Mouse (Mus musculus) thymus, adult 2 months (tissue): ENCODE results near the gene Gse1. TPM values are rescaled to one million over a fixed set of nuclear protein-coding genes. Genes with fewer than 3 reads are reported as not detected.

Source experiments
- DNase-seq: peaks from one replicate; pipeline ENCODE4 v3.0.0; 2021
- H3K27ac ChIP-seq: fragments of 200-500 bp; 2 replicates; pipeline ENCODE4 v1.5.1; 2012; ENCODE audit warnings: low read length, control low read depth; ENCODE audit not compliant: control insufficient read depth, insufficient read depth
- H3K27me3 ChIP-seq: fragments of 200-500 bp; 2 replicates; pipeline ENCODE4 v1.6.1; 2012; ENCODE audit warnings: mild to moderate bottlenecking, low read length, moderate library complexity, mixed read lengths; ENCODE audit not compliant: control insufficient read depth, insufficient read depth
- H3K36me3 ChIP-seq: fragments of 200-500 bp; 2 replicates; pipeline ENCODE4 v1.6.1; 2012; ENCODE audit warnings: mild to moderate bottlenecking, low read length, moderate library complexity; ENCODE audit not compliant: control insufficient read depth, insufficient read depth
- H3K4me1 ChIP-seq: fragments of 200-500 bp; replicated peaks from 2 replicates; pipeline ENCODE4 v1.6.1; 2012; ENCODE audit warnings: low read length; ENCODE audit not compliant: control insufficient read depth, insufficient read depth
- H3K4me3 ChIP-seq: fragments of 200-500 bp; 2 replicates; pipeline ENCODE4 v1.5.1; 2012; ENCODE audit warnings: mild to moderate bottlenecking, low read length, control low read depth, moderate library complexity; ENCODE audit not compliant: control insufficient read depth, insufficient read depth
- CTCF ChIP-seq: fragments of 200-500 bp; IDR thresholded peaks from 2 replicates; pipeline ENCODE4 v1.5.1; 2012; ENCODE audit warnings: mild to moderate bottlenecking, control low read depth, low read length, moderate library complexity, borderline replicate concordance; ENCODE audit not compliant: control insufficient read depth, poor library complexity, insufficient read depth; ENCODE audit errors: extremely low read depth
- POLR2A ChIP-seq: fragments of 200-500 bp; IDR thresholded peaks from 2 replicates; pipeline ENCODE4 v1.6.1; 2012; ENCODE audit warnings: mild to moderate bottlenecking, low read length, control low read depth, moderate library complexity; ENCODE audit not compliant: control insufficient read depth, poor library complexity, insufficient read depth; ENCODE audit errors: extremely low read depth
- WGBS: fragments of 180-500 bp; shearing (Covaris S2); methylation state at CpG from one replicate; pipeline ENCODE4 v1.1.7; 2018; 5-methylcytosine and 5-hydroxymethylcytosine counted together
- polyA plus RNA-seq: library from polyadenylated mRNA; depleted of rRNA; stranded (reverse); fragments of >200 nt; gene quantifications from 2 replicates; pipeline ENCODE4 v1.2.3, GENCODE M21; 2012

Gse1 gene
- polyA plus RNA-seq, 1 experiment, result 202 TPM

GRCm38 (mm10) chr8:120581329-120581728 is 353.1 kb downstream of the Gse1 start:
- 95% methylated on average over 12 of the region's 12 CpGs for WGBS
- DNase-seq, result no peak
- H3K36me3 ChIP-seq, result peaks cover 40% of the 10 kb centered on the region

GRCm38 (mm10) chr8:120581811-120582210 is 353.6 kb downstream of the Gse1 start:
- no peak overlapping the region for H3K4me3 ChIP-seq
- peaks cover 36% of the 10 kb centered on the region for H3K36me3 ChIP-seq
- H3K27me3 ChIP-seq, result no peaks in the 10 kb centered on the region
- TF ChIP-seq POLR2A (no peak), CTCF (no peak)
- DNase-seq, result no peak
- 95% methylated on average over 8 of the region's 8 CpGs for WGBS
- no peak overlapping the region for H3K27ac ChIP-seq
- peaks cover 11% of the 10 kb centered on the region for H3K4me1 ChIP-seq

More at GRCm38 (mm10) chr8:120581329-120581728, 353.1 kb downstream of the Gse1 start:
- Histone ChIP-seq H3K4me3 (no peak overlapping the region), H3K27me3 (no peaks in the 10 kb centered on the region), H3K27ac (no peak overlapping the region), H3K4me1 (peaks cover 6% of the 10 kb centered on the region)
- no peak for TF ChIP-seq CTCF
- no peak for TF ChIP-seq POLR2A

GRCm38 (mm10) chr8:120585521-120585920 is 357.3 kb downstream of the Gse1 start:
- no peak for DNase-seq
- TF ChIP-seq POLR2A (no peak), CTCF (no peak)

GRCm38 (mm10) chr8:120588908-120589771 is 360.9 kb downstream of the Gse1 start, which contains the start of gene Gins2:
Gins2 (minus strand) TSS chr8:120589304.
- Histone ChIP-seq H3K36me3 (no peaks in the 10 kb centered on the region), H3K27me3 (no peaks in the 10 kb centered on the region), H3K27ac (no peak within 1 kb of the TSS), H3K4me1 (peaks cover 24% of the 10 kb centered on the region), H3K4me3 (peak within 1 kb of the TSS; percentile 59)
- TF ChIP-seq CTCF (no peak), POLR2A (no peak)
- under 1% methylated on average over 66 of the region's 67 CpGs for WGBS
- DNase-seq, result peak; percentile 99

More at GRCm38 (mm10) chr8:120585521-120585920, 357.3 kb downstream of the Gse1 start:
- H3K4me1 ChIP-seq, result peaks cover 24% of the 10 kb centered on the region
- H3K27ac ChIP-seq, result no peak overlapping the region
- H3K27me3 ChIP-seq, result no peaks in the 10 kb centered on the region
- 94% methylated on average over 10 of the region's 10 CpGs for WGBS
- no peak overlapping the region for H3K4me3 ChIP-seq
- peaks cover under 1% of the 10 kb centered on the region; the same call in 1 of the 2 replicates for H3K36me3 ChIP-seq

- H3K4me1 ChIP-seq, result peaks cover 24% of the 10 kb centered on the region
- H3K27me3 ChIP-seq, result no peaks in the 10 kb centered on the region
- DNase-seq, result no peak
- 58% methylated on average over 2 of the region's 2 CpGs for WGBS
- no peaks in the 10 kb centered on the region for H3K36me3 ChIP-seq
- TF ChIP-seq CTCF (no peak), POLR2A (no peak)
- no peak overlapping the region for H3K4me3 ChIP-seq
- no peak overlapping the region for H3K27ac ChIP-seq
Measured at GRCm38 (mm10) chr8:120589921-120590320, 361.7 kb downstream of the Gse1 start.

GRCm38 (mm10) chr8:120591587-120592292 is 363.5 kb downstream of the Gse1 start:
- Histone ChIP-seq H3K27me3 (no peaks in the 10 kb centered on the region), H3K27ac (no peak overlapping the region), H3K4me3 (no peak overlapping the region), H3K36me3 (no peaks in the 10 kb centered on the region), H3K4me1 (peaks cover 14% of the 10 kb centered on the region)
- TF ChIP-seq POLR2A, result no peak
- no peak for TF ChIP-seq CTCF
- DNase-seq, result no peak
- WGBS, result 86% methylated on average over 10 of the region's 10 CpGs
